Mouse (Mus musculus): ENCODE measurements around the gene Cenpe. TPM values are rescaled to one million over a fixed set of nuclear protein-coding genes. Genes with fewer than 3 reads are reported as not detected.

Gene Cenpe
- polyA plus RNA-seq, 1 experiment from 2014 or later: 4.3 TPM

DNA sequence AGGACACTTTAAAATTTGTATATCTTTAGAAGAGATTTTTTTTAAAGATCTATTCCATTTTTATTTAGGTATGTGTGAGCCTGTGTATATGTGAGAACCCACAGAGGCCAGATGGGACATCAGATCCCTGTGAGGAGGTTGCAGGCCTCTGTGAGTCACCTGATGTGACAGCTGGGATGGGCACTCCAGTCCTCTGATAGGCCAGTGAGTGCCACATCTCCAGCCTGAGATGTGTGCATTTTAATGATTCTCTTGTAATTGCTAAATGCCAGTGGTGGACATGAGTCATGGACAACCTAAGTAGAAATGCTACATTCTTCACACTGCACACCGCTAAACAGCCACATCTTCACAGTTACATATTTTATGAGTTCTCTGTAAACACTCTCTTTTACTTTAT is 76.8 kb downstream of the Cenpe start:
- Histone ChIP-seq H3K27ac (ENCODE audit: low read depth, low read length) (no peak overlapping the region), H3K4me3 (ENCODE audit: low read length) (no peak overlapping the region), H3K9ac (ENCODE audit: low read depth, low read length) (no peak overlapping the region), H3K4me1 (ENCODE audit: control insufficient read depth, insufficient read depth, low read depth, low read length) (no peaks in the 10 kb centered on the region), H3K36me3 (ENCODE audit: control insufficient read depth, insufficient read depth, low read length) (no peaks in the 10 kb centered on the region), H3K9me3 (ENCODE audit: control insufficient read depth, low read length) (no peaks in the 10 kb centered on the region), H3K4me2 (ENCODE audit: low read length) (no peak overlapping the region), H3K27me3 (replicated peaks; ENCODE audit: control insufficient read depth, insufficient read depth, low read length) (no peaks in the 10 kb centered on the region)
- 100% methylated on average over 1 of the region's 1 CpGs for WGBS
- ATAC-seq: no peak

- H3K9ac ChIP-seq (ENCODE audit: low read depth, low read length): no peak overlapping the region
- peak; percentile 89 for ATAC-seq
- WGBS: no CpG with 5 or more reads among the region's 7 CpGs
- H3K4me2 ChIP-seq (ENCODE audit: low read length): no peak overlapping the region
- no peaks in the 10 kb centered on the region for H3K4me1 ChIP-seq (ENCODE audit: control insufficient read depth, insufficient read depth, low read depth, low read length)
- H3K4me3 ChIP-seq (ENCODE audit: low read length): no peak overlapping the region
- H3K36me3 ChIP-seq (ENCODE audit: control insufficient read depth, insufficient read depth, low read length): no peaks in the 10 kb centered on the region
- H3K9me3 ChIP-seq (ENCODE audit: control insufficient read depth, low read length): no peaks in the 10 kb centered on the region
- no peaks in the 10 kb centered on the region for H3K27me3 ChIP-seq (replicated peaks; ENCODE audit: control insufficient read depth, insufficient read depth, low read length)
- H3K27ac ChIP-seq (ENCODE audit: low read depth, low read length): no peak overlapping the region
Observed at GRCm38 (mm10) chr3:135290249-135290894, 78.0 kb downstream of the Cenpe start.

DNA sequence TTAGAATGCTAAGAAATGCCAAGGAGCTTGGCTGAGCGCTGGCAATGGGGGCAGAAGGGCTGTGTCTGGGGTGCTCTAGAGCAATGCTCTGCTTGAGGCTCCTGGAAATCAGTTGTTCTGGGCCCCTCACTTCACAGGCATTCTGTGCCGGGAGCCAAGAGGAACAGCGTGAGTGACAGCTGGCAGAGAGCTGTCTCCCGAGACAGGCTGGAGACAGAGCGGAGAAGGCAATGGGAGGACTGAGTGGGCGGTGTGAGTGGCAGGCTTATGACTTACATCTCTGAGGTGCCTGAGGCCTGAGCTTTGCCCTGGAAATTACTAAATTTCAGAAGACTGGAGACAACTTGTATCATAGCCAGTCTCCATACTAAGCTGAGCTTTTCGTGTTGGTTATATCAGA is 81.4 kb downstream of the Cenpe start:
- 0 out of 2 replicates have a peak, but pooled peaks have one; percentile 43 for ATAC-seq
- 48% methylated on average over 7 of the region's 7 CpGs for WGBS
- Histone ChIP-seq H3K4me3 (ENCODE audit: low read length) (no peak overlapping the region), H3K4me1 (ENCODE audit: control insufficient read depth, insufficient read depth, low read depth, low read length) (no peaks in the 10 kb centered on the region), H3K27ac (ENCODE audit: low read depth, low read length) (no peak overlapping the region), H3K27me3 (replicated peaks; ENCODE audit: control insufficient read depth, insufficient read depth, low read length) (no peaks in the 10 kb centered on the region), H3K9me3 (ENCODE audit: control insufficient read depth, low read length) (no peaks in the 10 kb centered on the region), H3K36me3 (ENCODE audit: control insufficient read depth, insufficient read depth, low read length) (no peaks in the 10 kb centered on the region), H3K9ac (ENCODE audit: low read depth, low read length) (no peak overlapping the region), H3K4me2 (ENCODE audit: low read length) (no peak overlapping the region)

GRCm38 (mm10) chr3:135295559-135295958 is 83.2 kb downstream of the Cenpe start:
- no peak overlapping the region for H3K4me3 ChIP-seq (ENCODE audit: low read length)
- no peaks in the 10 kb centered on the region for H3K4me1 ChIP-seq (ENCODE audit: control insufficient read depth, insufficient read depth, low read depth, low read length)
- no peak overlapping the region for H3K4me2 ChIP-seq (ENCODE audit: low read length)
- H3K36me3 ChIP-seq (ENCODE audit: control insufficient read depth, insufficient read depth, low read length): no peaks in the 10 kb centered on the region
- 79% methylated on average over 1 of the region's 1 CpGs for WGBS
- H3K27me3 ChIP-seq (replicated peaks; ENCODE audit: control insufficient read depth, insufficient read depth, low read length): no peaks in the 10 kb centered on the region
- ATAC-seq: no peak
- no peak overlapping the region for H3K9ac ChIP-seq (ENCODE audit: low read depth, low read length)
- no peaks in the 10 kb centered on the region for H3K9me3 ChIP-seq (ENCODE audit: control insufficient read depth, low read length)
- no peak overlapping the region for H3K27ac ChIP-seq (ENCODE audit: low read depth, low read length)

DNA sequence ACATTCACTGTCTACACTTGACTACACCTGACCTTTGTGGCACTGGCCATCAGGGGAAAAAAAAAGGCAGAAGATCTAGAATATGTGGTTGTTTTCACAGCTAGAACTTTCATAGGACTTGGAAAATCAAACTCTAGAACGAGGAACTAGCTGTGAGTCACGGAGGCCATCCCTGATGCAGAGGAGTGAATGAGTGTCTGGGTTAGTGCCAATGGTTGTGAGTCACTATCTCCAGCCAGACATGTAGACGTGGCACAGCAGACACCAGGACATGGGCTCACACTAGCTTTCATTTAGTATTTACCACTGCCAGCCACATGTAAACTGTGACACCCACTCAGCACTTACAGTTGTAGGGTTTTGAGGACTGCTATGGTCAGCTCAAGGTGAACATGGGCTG is 86.2 kb downstream of the Cenpe start:
- Histone ChIP-seq H3K4me3 (ENCODE audit: low read length) (no peak overlapping the region), H3K27me3 (replicated peaks; ENCODE audit: control insufficient read depth, insufficient read depth, low read length) (no peaks in the 10 kb centered on the region), H3K9me3 (ENCODE audit: control insufficient read depth, low read length) (no peaks in the 10 kb centered on the region), H3K4me1 (ENCODE audit: control insufficient read depth, insufficient read depth, low read depth, low read length) (no peaks in the 10 kb centered on the region), H3K36me3 (ENCODE audit: control insufficient read depth, insufficient read depth, low read length) (no peaks in the 10 kb centered on the region), H3K27ac (ENCODE audit: low read depth, low read length) (no peak overlapping the region), H3K9ac (ENCODE audit: low read depth, low read length) (no peak overlapping the region), H3K4me2 (ENCODE audit: low read length) (no peak overlapping the region)
- ATAC-seq: no peak
- 95% methylated on average over 3 of the region's 3 CpGs for WGBS

GRCm38 (mm10) chr3:135300081-135300480 is 87.7 kb downstream of the Cenpe start:
- Histone ChIP-seq H3K36me3 (ENCODE audit: control insufficient read depth, insufficient read depth, low read length) (no peaks in the 10 kb centered on the region), H3K9me3 (ENCODE audit: control insufficient read depth, low read length) (no peaks in the 10 kb centered on the region), H3K4me1 (ENCODE audit: control insufficient read depth, insufficient read depth, low read depth, low read length) (no peaks in the 10 kb centered on the region), H3K27ac (ENCODE audit: low read depth, low read length) (no peak overlapping the region), H3K4me2 (ENCODE audit: low read length) (no peak overlapping the region), H3K27me3 (replicated peaks; ENCODE audit: control insufficient read depth, insufficient read depth, low read length) (no peaks in the 10 kb centered on the region), H3K4me3 (ENCODE audit: low read length) (no peak overlapping the region), H3K9ac (ENCODE audit: low read depth, low read length) (no peak overlapping the region)
- ATAC-seq: no peak
- 47% methylated on average over 6 of the region's 6 CpGs for WGBS

GRCm38 (mm10) chr3:135304060-135304459 is 91.7 kb downstream of the Cenpe start:
- Histone ChIP-seq H3K36me3 (ENCODE audit: control insufficient read depth, insufficient read depth, low read length) (no peaks in the 10 kb centered on the region), H3K27me3 (replicated peaks; ENCODE audit: control insufficient read depth, insufficient read depth, low read length) (peaks cover 4% of the 10 kb centered on the region; the same call in 1 of the 2 replicates), H3K27ac (ENCODE audit: low read depth, low read length) (no peak overlapping the region), H3K4me2 (ENCODE audit: low read length) (no peak overlapping the region), H3K4me1 (ENCODE audit: control insufficient read depth, insufficient read depth, low read depth, low read length) (peaks cover 5% of the 10 kb centered on the region; the same call in 1 of the 2 replicates), H3K9me3 (ENCODE audit: control insufficient read depth, low read length) (no peaks in the 10 kb centered on the region), H3K9ac (ENCODE audit: low read depth, low read length) (no peak overlapping the region), H3K4me3 (ENCODE audit: low read length) (no peak overlapping the region)
- WGBS: 23% methylated on average over 6 of the region's 6 CpGs
- no peak for ATAC-seq

DNA sequence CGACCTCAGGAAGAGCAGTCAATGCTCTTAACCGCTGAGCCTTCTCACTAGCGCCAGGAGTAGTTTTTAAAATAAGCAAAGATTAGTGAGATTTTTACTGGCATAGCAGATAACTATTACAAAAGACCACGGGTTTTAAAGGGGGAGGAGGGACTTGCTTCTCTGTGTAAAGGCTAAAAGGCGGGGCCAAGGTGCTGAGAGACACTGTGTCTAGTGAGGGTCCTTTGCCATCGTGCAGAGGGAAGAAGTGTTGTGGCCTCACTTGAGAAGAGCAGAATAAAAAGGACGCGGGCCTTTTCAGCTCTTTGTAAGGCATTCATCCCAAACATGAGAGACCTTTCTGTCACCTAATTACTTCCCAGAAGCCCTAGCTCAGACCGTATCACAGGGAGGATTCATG is 92.2 kb downstream of the Cenpe start:
- Histone ChIP-seq H3K4me2 (ENCODE audit: low read length) (no peak overlapping the region), H3K4me3 (ENCODE audit: low read length) (no peak overlapping the region), H3K9ac (ENCODE audit: low read depth, low read length) (no peak overlapping the region), H3K4me1 (ENCODE audit: control insufficient read depth, insufficient read depth, low read depth, low read length) (peaks cover 5% of the 10 kb centered on the region; the same call in 1 of the 2 replicates), H3K36me3 (ENCODE audit: control insufficient read depth, insufficient read depth, low read length) (no peaks in the 10 kb centered on the region), H3K27me3 (replicated peaks; ENCODE audit: control insufficient read depth, insufficient read depth, low read length) (peaks cover 4% of the 10 kb centered on the region; the same call in 1 of the 2 replicates), H3K9me3 (ENCODE audit: control insufficient read depth, low read length) (no peaks in the 10 kb centered on the region), H3K27ac (ENCODE audit: low read depth, low read length) (no peak overlapping the region)
- WGBS: 15% methylated on average over 9 of the region's 9 CpGs
- ATAC-seq: no peak

GRCm38 (mm10) chr3:135307411-135308259 is 95.3 kb downstream of the Cenpe start, which contains the start of gene Slc9b2:
Gene Slc9b2 (plus strand): TSS chr3:135307700.
- peaks cover 4% of the 10 kb centered on the region; the same call in 1 of the 2 replicates for H3K27me3 ChIP-seq (replicated peaks; ENCODE audit: control insufficient read depth, insufficient read depth, low read length)
- H3K9ac ChIP-seq (ENCODE audit: low read depth, low read length): peak within 1 kb of the TSS; percentile 65
- peak within 1 kb of the TSS; percentile 39 for H3K4me3 ChIP-seq (ENCODE audit: low read length)
- peak; percentile 90 for ATAC-seq
- WGBS: 10% methylated on average over 28 of the region's 28 CpGs
- H3K27ac ChIP-seq (ENCODE audit: low read depth, low read length): no peak within 1 kb of the TSS
- peaks cover 5% of the 10 kb centered on the region; the same call in 1 of the 2 replicates for H3K4me1 ChIP-seq (ENCODE audit: control insufficient read depth, insufficient read depth, low read depth, low read length)
- H3K36me3 ChIP-seq (ENCODE audit: control insufficient read depth, insufficient read depth, low read length): no peaks in the 10 kb centered on the region
- peak within 1 kb of the TSS; percentile 76 for H3K4me2 ChIP-seq (ENCODE audit: low read length)
- no peaks in the 10 kb centered on the region for H3K9me3 ChIP-seq (ENCODE audit: control insufficient read depth, low read length)

Measured in hindbrain, embryonic 16.5 days (tissue).